Comparison of ENCODE assay signal across 20 mouse cellular contexts in genomic region chr3:78311630-78312406, GRCm38 (mm10).
DNase-seq lines count a peak whose midpoint lies in the region; ATAC-seq lines count a peak whose summit lies in the region.
"Had no signal": no experiment of that assay in that cellular context is flagged by ENCODE, and none has a peak within 500 bp of the region (broad histone marks: within the 10 kb centered on the region; RNA-seq: fewer than 3 reads in every experiment).

No protein-coding gene starts in this region.

- H3K4me3 ChIP-seq in forebrain, embryonic 14.5 days (ENCODE audit: low read depth, low read length), result no peak overlapping the region
- H3K4me3 ChIP-seq in forebrain, embryonic 12.5 days (replicated peaks), result no peak overlapping the region
- no peak overlapping the region for H3K4me3 ChIP-seq in midbrain, embryonic 12.5 days
- H3K4me3 ChIP-seq in midbrain, embryonic 10.5 days, result no peak overlapping the region
- H3K4me3 ChIP-seq: gastrocnemius, adult 2 months; heart, embryonic 15.5 days; layer of hippocampus, adult 2 months; liver, embryonic 12.5 days had no signal

- ATAC-seq in forebrain, embryonic 14.5 days, result no peak
- ATAC-seq in forebrain, embryonic 12.5 days (ENCODE audit: low FRiP score), result no peak
- 0 out of 2 replicates have a peak, but pooled peaks have one; percentile 30 for ATAC-seq in midbrain, embryonic 12.5 days (ENCODE audit: low FRiP score, low read depth)
- ATAC-seq in erythroblast, adult 5-6 weeks (replicated peaks; ENCODE audit: low FRiP score, poor library complexity, severe bottlenecking), result no peak
- ATAC-seq: liver, embryonic 12.5 days had no signal

- no peak overlapping the region for H3K9ac ChIP-seq in forebrain, embryonic 14.5 days (ENCODE audit: low read length)
- H3K9ac ChIP-seq in forebrain, embryonic 12.5 days, result no peak overlapping the region
- no peak overlapping the region for H3K9ac ChIP-seq in midbrain, embryonic 12.5 days (replicated peaks)
- H3K9ac ChIP-seq: heart, embryonic 15.5 days; liver, embryonic 12.5 days; lung, embryonic 14.5 days had no signal

- no peaks in the 10 kb centered on the region for H3K4me1 ChIP-seq in forebrain, embryonic 14.5 days (ENCODE audit: control insufficient read depth, insufficient read depth, low read length)
- no peaks in the 10 kb centered on the region for H3K4me1 ChIP-seq in forebrain, embryonic 12.5 days
- H3K4me1 ChIP-seq in midbrain, embryonic 12.5 days, result no peaks in the 10 kb centered on the region
- no peaks in the 10 kb centered on the region for H3K4me1 ChIP-seq in midbrain, embryonic 10.5 days
- H3K4me1 ChIP-seq: heart, embryonic 15.5 days; liver, embryonic 12.5 days had no signal

- H3K4me2 ChIP-seq in forebrain, embryonic 14.5 days (ENCODE audit: low read length), result no peak overlapping the region
- no peak overlapping the region for H3K4me2 ChIP-seq in forebrain, embryonic 12.5 days
- no peak overlapping the region for H3K4me2 ChIP-seq in midbrain, embryonic 12.5 days (replicated peaks)
- H3K4me2 ChIP-seq: heart, embryonic 15.5 days; liver, embryonic 12.5 days; lung, embryonic 14.5 days had no signal

- DNase-seq in forebrain, embryonic 14.5 days (ENCODE audit: low spot score), result peak; percentile 37
- DNase-seq in midbrain, embryonic 10.5 days (ENCODE audit: low spot score), result no peak
- peak; percentile 16 for DNase-seq in brain, embryonic 18.5 days (ENCODE audit: low read depth, low spot score)
- peak; percentile 6 for DNase-seq in retina, embryonic 14.5 days (ENCODE audit: low spot score)
- DNase-seq: adrenal gland, adult 2 months; cerebellum, adult 11-12 months; gastrocnemius, adult 2 months; heart, adult 11 months; kidney, adult 11 months; lung, embryonic 14.5 days; lung, postnatal 4 days; thymus, postnatal 25 days had no signal

- no peak overlapping the region for H3K27ac ChIP-seq in forebrain, embryonic 14.5 days (ENCODE audit: low read depth, low read length)
- H3K27ac ChIP-seq in forebrain, embryonic 12.5 days, result no peak overlapping the region
- no peak overlapping the region for H3K27ac ChIP-seq in midbrain, embryonic 12.5 days (replicated peaks)
- no peak overlapping the region for H3K27ac ChIP-seq in midbrain, embryonic 10.5 days (replicated peaks)
- H3K27ac ChIP-seq: gastrocnemius, adult 2 months; heart, embryonic 15.5 days; kidney, postnatal 0 days; layer of hippocampus, adult 2 months; liver, embryonic 12.5 days had no signal

- H3K27me3 ChIP-seq in forebrain, embryonic 14.5 days (replicated peaks; ENCODE audit: control insufficient read depth, insufficient read depth, low read length), result no peaks in the 10 kb centered on the region
- no peaks in the 10 kb centered on the region for H3K27me3 ChIP-seq in forebrain, embryonic 12.5 days
- H3K27me3 ChIP-seq in midbrain, embryonic 12.5 days, result no peaks in the 10 kb centered on the region
- H3K27me3 ChIP-seq in midbrain, embryonic 10.5 days (ENCODE audit: low read depth, poor library complexity, severe bottlenecking), result no peaks in the 10 kb centered on the region
- H3K27me3 ChIP-seq: CH12.LX; heart, embryonic 15.5 days; liver, embryonic 12.5 days had no signal

- WGBS in forebrain, embryonic 14.5 days, result 68% methylated on average over 7 of the region's 7 CpGs
- WGBS in forebrain, embryonic 12.5 days, result 76% methylated on average over 7 of the region's 7 CpGs
- 70% methylated on average over 7 of the region's 7 CpGs for WGBS in midbrain, embryonic 12.5 days
- WGBS in midbrain, embryonic 10.5 days, result 86% methylated on average over 7 of the region's 7 CpGs

- H3K36me3 ChIP-seq in forebrain, embryonic 14.5 days (ENCODE audit: control insufficient read depth, insufficient read depth, low read length), result no peaks in the 10 kb centered on the region
- H3K36me3 ChIP-seq in forebrain, embryonic 12.5 days (replicated peaks), result no peaks in the 10 kb centered on the region
- H3K36me3 ChIP-seq in midbrain, embryonic 12.5 days, result no peaks in the 10 kb centered on the region
- no peaks in the 10 kb centered on the region for H3K36me3 ChIP-seq in midbrain, embryonic 10.5 days
- H3K36me3 ChIP-seq: heart, embryonic 15.5 days; liver, embryonic 12.5 days had no signal

- no peaks in the 10 kb centered on the region for H3K9me3 ChIP-seq in forebrain, embryonic 14.5 days (replicated peaks; ENCODE audit: control insufficient read depth, low read length)
- H3K9me3 ChIP-seq in forebrain, embryonic 12.5 days, result no peaks in the 10 kb centered on the region
- H3K9me3 ChIP-seq in midbrain, embryonic 12.5 days, result no peaks in the 10 kb centered on the region
- H3K9me3 ChIP-seq in midbrain, embryonic 10.5 days (replicated peaks), result no peaks in the 10 kb centered on the region
- H3K9me3 ChIP-seq: heart, embryonic 15.5 days; liver, embryonic 12.5 days had no signal
